Mouse (Mus musculus) frontal cortex, adult (tissue): Measurements from ENCODE around the gene Ube2j2.

ENCODE experiments used
- ATAC-seq: cut with Nextera tagmentation; 2 replicates; pipeline ENCODE4 v1.9.2; 2017; ENCODE audit warnings: mild to moderate bottlenecking, moderate library complexity, mixed read lengths; ENCODE audit not compliant: low TSS enrichment

Gene Ube2j2

DNA sequence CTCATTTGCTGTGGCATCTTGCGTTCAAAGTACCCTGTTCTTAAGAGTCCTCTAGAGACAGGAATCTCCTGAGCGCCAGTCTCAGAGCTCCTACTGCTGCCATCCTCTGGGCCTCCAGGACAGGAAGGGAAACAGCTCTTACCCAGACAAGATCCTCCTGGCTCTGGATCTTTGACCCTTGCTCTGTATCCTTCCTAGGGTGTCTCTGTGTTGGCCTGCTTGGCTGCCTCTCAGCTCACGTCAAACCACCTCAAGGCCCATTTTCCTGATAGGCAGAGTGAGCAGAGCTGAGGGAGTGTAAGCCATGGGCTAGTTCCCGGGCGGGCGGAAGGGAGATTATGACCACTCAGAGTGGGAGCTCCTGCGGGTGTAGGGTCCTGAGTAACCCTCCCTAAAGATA lies 19.5 kb downstream of the Ube2j2 start:
- ATAC-seq, result 0 out of 2 replicates have a peak, but pooled peaks have one; percentile 27

DNA sequence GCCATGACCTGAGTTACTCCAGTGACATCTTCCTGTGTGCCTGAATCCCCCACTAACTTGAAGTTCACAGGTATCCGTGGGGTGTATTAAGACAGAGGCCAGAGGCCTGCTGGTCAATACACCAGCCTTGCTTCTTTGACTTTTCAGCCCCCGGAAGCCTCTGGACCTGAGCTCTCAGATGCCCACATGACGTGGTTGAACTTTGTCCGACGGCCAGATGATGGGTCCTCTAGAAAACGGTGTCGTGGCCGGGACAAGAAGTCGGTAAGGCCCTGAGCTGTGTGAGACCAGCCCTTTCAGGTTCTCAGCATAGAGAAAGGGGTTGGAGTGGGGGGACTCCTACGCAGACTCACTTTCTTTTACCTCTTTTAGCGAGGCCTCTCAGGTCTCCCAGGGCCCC lies 20.8 kb downstream of the Ube2j2 start:
- no peak for ATAC-seq

DNA sequence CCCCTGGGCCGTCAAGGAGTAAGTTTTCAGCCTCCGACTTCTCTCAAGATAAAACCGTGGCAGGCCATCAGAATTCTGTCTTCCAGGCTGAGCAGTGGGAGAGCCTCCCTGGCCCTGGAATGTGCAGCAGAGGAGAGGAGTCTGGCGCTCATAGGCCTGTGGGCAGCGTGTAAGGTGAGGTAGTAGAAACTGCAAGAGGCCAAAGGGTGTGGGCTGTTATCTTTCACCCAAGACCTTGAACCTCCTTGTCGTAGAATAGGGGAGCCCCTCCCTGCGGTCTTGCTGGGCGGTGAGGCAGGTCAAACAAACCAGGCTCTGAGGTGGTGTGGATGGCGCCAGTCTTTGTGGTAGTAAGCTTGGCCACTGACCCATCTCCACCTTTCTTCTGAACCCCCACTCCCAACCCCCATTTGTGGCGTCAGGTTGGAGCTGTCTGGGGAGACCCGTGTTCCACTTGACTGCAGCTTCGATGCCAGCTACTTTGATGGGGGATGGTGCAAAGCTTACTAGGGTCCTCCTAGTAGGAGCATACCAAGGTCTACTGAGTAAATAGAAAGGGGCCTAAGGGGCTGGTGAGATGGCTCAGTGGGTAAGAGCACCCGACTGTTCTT lies 25.5 kb downstream of the Ube2j2 start:
- ATAC-seq, result no peak

DNA sequence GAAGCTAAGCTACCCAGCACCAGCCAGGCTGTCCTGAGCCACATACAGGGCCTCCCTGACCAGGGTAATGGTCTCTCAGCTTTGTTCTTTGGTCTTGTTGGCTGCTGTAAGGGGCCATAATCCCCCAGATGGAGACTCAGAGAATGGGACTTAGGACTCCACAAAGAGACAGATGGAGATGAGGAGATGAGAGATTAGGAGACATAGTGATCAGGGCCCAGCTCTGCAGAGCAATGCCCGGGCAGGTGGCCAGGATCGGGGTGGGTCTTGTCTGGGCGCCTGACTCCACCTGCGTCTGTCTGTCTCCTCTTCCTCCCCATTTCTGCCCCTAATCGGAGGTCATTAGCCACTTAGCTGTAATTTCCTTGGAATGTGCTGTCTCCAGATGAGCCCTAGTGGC lies 26.7 kb downstream of the Ube2j2 start:
- no peak for ATAC-seq

DNA sequence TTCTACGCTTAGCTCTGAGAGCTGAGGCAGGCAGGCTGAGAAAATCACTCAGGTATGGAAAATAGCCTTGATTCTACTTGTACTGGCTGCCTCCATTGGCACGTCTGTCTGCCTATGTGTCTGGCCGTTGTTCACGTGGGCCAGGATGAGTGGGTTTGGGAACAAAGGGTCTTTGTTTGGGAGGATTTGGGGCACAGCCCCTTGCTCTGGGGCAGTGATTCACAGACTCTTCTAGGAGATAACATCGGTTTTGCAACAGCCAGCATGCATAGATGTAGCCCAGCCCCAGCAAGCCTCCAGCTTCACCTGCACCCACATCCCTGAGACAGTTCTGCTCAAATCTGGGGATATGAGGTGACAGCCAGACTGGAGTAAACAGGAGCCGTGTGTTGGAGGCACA lies 29.0 kb downstream of the Ube2j2 start:
- no peak for ATAC-seq

DNA sequence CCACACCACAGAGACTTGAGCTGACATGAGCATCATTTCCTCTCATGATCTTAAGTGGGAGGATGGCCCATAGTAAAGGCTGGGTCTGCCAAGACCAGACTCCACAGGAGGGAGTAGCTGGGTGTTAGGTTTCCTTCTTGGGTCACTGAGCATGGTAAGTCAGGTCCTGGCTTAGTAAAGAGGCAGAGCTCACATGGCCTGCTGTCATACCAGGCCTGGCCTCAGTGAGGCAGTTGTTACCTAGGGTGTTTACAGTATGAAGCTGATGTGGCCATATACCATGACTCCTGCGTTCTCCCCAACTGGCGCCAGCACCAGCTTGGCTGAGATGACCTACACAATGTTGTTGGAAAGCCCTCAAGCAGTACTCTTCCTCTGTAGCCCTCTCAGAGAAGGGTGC lies 29.6 kb downstream of the Ube2j2 start:
- ATAC-seq, result no peak

DNA sequence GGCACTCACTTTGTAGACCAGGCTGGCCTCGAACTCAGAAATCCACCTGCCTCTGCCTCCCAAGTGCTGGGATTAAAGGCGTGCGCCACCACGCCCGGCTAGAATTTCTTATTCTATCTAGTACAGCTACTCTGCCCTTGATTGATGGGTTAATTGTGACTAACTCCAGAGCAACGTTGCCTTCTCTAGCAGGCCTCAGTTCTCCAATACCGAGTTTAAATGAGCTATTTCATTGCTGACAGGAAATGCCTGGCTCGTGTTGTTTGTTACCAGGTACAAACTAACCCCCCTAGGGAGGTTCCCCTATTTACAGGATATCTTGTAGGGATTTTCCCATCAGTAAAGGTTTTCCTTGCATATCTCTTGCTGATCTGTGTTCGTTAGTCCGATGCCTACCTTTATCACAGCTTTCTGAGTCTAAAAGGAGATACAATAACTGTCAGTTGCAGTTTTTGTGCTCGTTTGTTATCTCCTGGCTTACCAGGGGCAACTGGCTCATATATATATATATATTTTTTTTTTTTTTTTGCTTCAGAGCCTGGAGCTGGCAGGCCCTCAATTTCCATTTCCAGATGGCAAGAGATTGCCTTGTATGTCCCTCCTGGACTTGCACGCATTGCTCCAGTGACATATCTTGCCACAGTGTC lies 37.9 kb downstream of the Ube2j2 start:
- ATAC-seq, result no peak

DNA sequence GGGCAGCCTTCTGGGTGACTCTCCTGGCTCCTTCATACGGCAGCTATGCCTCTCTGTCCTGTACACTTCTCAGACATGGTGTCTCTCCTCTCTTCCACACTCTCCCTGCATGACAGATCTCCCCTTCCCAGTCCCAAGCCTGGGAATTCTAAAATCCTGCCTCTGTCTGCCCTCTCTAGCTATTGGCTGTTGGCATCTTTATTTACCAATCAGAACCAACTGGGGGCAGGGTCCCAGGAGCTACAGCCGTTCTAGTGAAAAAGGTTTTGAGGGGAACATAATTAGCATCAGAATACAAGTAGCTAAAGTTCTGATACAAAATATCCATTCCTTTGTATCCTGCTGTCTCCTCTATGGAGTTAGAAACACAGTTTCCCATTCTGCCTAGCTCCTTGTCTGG lies 40.2 kb downstream of the Ube2j2 start:
- no peak for ATAC-seq

DNA sequence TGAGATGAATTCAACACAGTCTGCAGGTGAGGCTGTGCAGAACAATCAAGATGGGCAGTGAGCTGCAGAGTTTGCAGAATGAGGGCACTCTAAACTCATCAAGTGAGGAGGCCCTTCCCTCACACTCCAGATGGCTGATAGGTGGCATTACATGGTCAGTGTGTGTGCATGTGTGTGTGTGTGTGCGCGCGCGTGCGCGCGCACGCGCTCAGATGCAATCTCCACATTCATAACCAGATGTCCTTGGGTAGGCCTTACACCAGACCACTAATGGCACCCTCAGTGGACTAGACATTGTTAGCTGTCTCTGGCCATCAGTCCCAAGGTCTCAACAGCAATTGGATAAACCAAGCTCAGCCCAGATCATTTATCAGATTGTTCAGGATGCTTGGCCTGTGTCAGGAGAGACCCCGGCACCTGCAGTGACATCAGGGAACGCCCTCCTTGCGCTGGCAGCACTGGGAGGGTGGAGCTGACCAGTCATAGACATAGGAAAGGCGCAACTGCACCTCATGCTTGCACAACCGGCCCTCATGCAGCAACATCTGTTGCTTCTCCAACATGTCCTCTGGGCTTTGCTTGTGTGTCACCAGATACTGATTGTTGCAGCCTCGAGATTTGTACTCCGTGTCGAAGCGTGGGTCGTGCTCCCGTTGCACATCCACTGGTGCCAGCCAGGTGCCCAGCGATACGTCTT lies 47.7 kb downstream of the Ube2j2 start:
- no peak for ATAC-seq

DNA sequence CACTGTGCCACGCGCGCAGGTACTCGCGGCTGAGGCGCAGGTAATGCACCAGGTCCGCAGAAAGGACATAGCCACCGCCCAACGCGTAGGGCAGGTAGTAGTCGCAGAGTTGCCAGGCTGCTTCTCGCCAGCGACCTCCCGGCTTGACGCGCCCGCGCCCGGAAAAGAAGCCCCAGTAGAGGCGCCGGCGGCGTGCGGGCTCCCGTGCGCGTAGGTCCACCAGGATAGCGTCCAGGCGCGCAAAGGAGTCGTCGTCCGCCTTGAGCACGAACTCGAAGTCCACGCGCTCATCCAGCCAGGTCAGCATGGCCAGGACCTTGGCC lies 48.2 kb downstream of the Ube2j2 start:
- ATAC-seq, result peak; percentile 8; the same call in 1 of the 2 replicates

DNA sequence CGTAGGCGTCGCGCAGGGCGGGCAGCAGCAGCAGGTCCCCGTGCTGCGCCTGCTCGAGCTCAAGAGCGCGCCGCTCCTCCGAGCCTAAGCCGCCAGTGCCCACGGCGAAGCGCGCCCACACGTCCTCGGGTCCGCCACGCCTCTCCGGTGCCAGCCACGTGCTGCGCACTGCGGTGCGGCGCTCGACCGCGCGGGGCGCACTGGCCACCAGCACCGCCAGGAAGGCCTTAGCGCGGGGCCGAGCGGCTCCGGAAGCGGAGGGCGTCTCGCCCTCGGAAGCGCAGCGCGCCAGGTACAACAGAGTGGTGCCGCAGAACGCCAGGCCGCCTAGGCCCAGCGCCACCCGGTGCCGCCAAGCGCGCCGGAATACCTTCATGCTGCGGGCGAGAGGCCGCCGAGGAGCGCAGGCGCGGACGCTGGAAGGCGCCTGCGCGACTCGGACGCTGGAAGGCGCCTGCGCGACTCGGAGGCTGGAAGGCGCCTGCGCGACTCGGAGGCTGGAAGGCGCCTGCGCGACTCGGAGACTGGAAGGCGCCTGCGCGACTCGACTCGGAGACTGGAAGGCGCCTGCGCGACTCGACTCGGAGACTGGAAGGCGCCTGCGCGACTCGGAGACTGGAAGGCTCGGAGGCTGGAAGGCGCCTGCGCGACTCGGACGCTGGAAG lies 48.7 kb downstream of the Ube2j2 start, which contains the start of the genes B3galt6 and Sdf4:
Gene B3galt6, minus strand, starts transcription at position 409 of the 665 bp plus-strand sequence.
Gene Sdf4, plus strand, starts transcription at position 632 of the 665 bp plus-strand sequence.
- ATAC-seq, result peak; percentile 79

DNA sequence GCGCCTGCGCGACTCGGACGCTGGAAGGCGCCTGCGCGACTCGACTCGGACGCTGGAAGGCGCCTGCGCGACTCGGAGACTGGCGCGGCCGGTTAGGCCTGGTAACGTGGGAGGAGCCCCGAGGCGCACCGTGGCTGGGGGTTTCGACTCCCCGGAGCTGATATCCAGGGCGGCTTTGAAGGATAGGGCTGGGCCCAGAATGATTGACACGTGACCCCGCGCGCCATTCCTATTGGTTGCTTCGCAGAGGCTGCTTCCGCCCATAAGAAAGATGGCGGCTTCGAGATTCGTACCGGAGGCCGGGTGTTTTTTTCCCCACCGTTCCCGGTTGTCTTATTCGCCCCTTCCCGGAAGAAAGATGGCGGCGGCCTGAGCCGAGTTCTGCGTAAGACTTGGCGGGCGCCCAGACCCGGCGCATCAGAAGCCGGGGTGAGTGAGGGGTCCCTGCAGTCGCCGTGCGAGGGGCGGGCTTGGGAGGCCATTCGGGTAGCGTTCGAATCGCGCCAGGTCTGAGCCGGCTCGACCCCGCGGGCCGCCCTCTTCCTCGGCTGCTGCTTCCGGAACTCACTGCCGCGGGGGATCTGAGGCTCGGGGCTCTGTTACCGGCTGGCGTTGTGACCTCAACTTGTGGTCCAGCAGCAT lies 49.4 kb downstream of the Ube2j2 start:
- peak; percentile 82 for ATAC-seq

DNA sequence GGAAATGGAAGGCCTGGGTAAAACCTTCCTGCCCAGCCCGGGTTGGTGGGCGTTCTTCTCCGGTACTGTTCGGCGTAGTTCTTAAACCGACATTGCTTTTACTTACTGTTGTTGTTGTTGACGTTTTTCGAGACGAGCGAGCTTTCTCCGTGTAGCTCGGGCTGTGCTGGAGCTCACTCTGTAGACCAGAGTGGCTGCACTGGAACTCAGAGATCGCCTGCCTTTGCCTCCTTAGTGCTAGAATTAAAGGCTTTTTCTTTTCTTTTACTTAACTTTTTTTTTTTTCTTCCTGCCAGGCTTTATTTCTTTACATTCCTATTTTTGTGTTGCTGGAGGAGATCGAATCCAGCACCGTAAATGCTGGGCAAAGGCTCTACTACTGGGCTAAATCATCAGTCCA lies 50.0 kb downstream of the Ube2j2 start:
- no peak for ATAC-seq

DNA sequence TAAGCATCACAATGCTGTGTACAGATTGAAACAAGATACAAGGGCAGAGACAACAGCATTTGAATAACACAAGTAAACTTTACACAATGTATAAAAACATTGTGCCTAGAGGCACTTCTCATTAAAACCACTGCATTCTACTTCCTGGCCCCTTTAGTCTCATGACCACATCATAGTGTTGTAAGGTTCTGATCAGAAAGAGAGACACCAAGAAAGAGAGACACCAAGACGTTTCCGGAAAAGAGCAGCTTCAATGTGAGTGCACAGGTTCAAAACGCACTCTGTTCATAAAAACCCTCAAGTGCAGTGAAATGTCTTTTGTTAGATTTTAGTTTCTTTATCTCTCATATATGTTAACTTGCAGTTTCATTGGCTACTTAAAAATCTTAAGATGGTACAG lies 60.5 kb downstream of the Ube2j2 start:
- ATAC-seq, result no peak

DNA sequence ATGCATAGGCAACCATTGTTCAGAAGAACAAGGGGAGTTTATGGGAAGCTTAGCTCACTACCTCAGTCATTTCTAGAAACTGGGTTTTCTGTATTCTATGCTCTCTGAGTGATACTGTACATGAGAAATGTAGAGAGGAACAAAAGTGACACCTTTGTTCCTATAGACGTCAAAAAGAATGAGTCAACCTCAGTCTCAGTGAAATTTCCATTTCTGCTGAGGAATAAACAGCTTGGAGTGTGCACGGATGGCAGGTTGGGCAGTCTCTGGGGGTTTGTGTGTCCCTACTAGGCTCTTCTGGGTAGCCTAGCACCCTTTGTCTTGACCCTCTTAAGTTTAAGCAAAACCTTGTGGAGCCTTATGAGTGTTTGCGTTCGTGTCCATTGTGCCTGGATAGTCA lies 64.7 kb downstream of the Ube2j2 start:
- ATAC-seq, result no peak
